Mouse (Mus musculus): ENCODE data around the gene Pdia5. TPM values are rescaled to one million over a fixed set of nuclear protein-coding genes. Genes with fewer than 3 reads are reported as not detected.

Pdia5 gene
- polyA plus RNA-seq, 1 experiment from 2014 or later, result 28.9 TPM

- WGBS, result 92% methylated on average over 4 of the region's 4 CpGs
- no peak overlapping the region for H3K4me3 ChIP-seq
- H3K36me3 ChIP-seq, result 0 out of 2 replicates have a peak, but pooled peaks cover 5% of the 10 kb centered on the region
- H3K27me3 ChIP-seq, result no peaks in the 10 kb centered on the region
- H3K27ac ChIP-seq, result no peak overlapping the region
- H3K9ac ChIP-seq, result no peak overlapping the region
- no peaks in the 10 kb centered on the region for H3K9me3 ChIP-seq
- ATAC-seq (ENCODE audit: insufficient number of reproducible peaks, insufficient read depth, low FRiP score, low TSS enrichment), result no peak
- H3K4me2 ChIP-seq (replicated peaks), result no peak overlapping the region
- H3K4me1 ChIP-seq, result no peaks in the 10 kb centered on the region
These were observed 65.7 kb downstream of the Pdia5 start for GRCm38 (mm10) chr16:35424926-35425325.

- 61% methylated on average over 18 of the region's 18 CpGs for WGBS
- H3K4me2 ChIP-seq (replicated peaks), result no peak overlapping the region
- H3K4me1 ChIP-seq, result no peaks in the 10 kb centered on the region
- H3K27ac ChIP-seq, result no peak overlapping the region; the same call in 1 of the 2 replicates
- no peaks in the 10 kb centered on the region for H3K27me3 ChIP-seq
- no peak overlapping the region for H3K9ac ChIP-seq
- H3K4me3 ChIP-seq, result no peak overlapping the region
- no peaks in the 10 kb centered on the region for H3K9me3 ChIP-seq
- ATAC-seq (ENCODE audit: insufficient number of reproducible peaks, insufficient read depth, low FRiP score, low TSS enrichment), result no peak
- H3K36me3 ChIP-seq, result 0 out of 2 replicates have a peak, but pooled peaks cover 5% of the 10 kb centered on the region
These were observed 67.2 kb downstream of the Pdia5 start for GRCm38 (mm10) chr16:35423250-35424139.

- Histone ChIP-seq H3K4me3 (no peak overlapping the region), H3K4me1 (no peaks in the 10 kb centered on the region), H3K9me3 (no peaks in the 10 kb centered on the region), H3K27me3 (no peaks in the 10 kb centered on the region), H3K27ac (no peak overlapping the region), H3K36me3 (0 out of 2 replicates have a peak, but pooled peaks cover 5% of the 10 kb centered on the region), H3K9ac (no peak overlapping the region), H3K4me2 (replicated peaks) (no peak overlapping the region)
- no peak for ATAC-seq (ENCODE audit: insufficient number of reproducible peaks, insufficient read depth, low FRiP score, low TSS enrichment)
- 89% methylated on average over 8 of the region's 8 CpGs for WGBS
These were observed 68.0 kb downstream of the Pdia5 start for GRCm38 (mm10) chr16:35422705-35423104.

GRCm38 (mm10) chr16:35422141-35422540, 68.5 kb downstream of the Pdia5 start:
- no peak for ATAC-seq (ENCODE audit: insufficient number of reproducible peaks, insufficient read depth, low FRiP score, low TSS enrichment)
- H3K4me2 ChIP-seq (replicated peaks), result no peak overlapping the region
- 0 out of 2 replicates have a peak, but pooled peaks cover 5% of the 10 kb centered on the region for H3K36me3 ChIP-seq
- 79% methylated on average over 4 of the region's 4 CpGs for WGBS
- H3K9me3 ChIP-seq, result no peaks in the 10 kb centered on the region
- no peak overlapping the region for H3K4me3 ChIP-seq
- H3K9ac ChIP-seq, result no peak overlapping the region
- H3K4me1 ChIP-seq, result no peaks in the 10 kb centered on the region
- no peak overlapping the region for H3K27ac ChIP-seq
- no peaks in the 10 kb centered on the region for H3K27me3 ChIP-seq

- Histone ChIP-seq H3K9ac (no peak overlapping the region), H3K4me1 (no peaks in the 10 kb centered on the region), H3K4me3 (no peak overlapping the region), H3K27me3 (no peaks in the 10 kb centered on the region), H3K36me3 (no peaks in the 10 kb centered on the region), H3K9me3 (no peaks in the 10 kb centered on the region), H3K4me2 (replicated peaks) (no peak overlapping the region), H3K27ac (no peak overlapping the region)
- ATAC-seq (ENCODE audit: insufficient number of reproducible peaks, insufficient read depth, low FRiP score, low TSS enrichment), result no peak
- WGBS, result 89% methylated on average over 5 of the region's 5 CpGs
These were observed 76.1 kb downstream of the Pdia5 start for GRCm38 (mm10) chr16:35414616-35415015.

GRCm38 (mm10) chr16:35406706-35407105, 84.0 kb downstream of the Pdia5 start:
- 86% methylated on average over 4 of the region's 4 CpGs for WGBS
- Histone ChIP-seq H3K9ac (no peak overlapping the region), H3K27ac (no peak overlapping the region), H3K36me3 (peaks cover 18% of the 10 kb centered on the region; the same call in 1 of the 2 replicates), H3K9me3 (no peaks in the 10 kb centered on the region), H3K4me1 (no peaks in the 10 kb centered on the region), H3K4me3 (no peak overlapping the region), H3K4me2 (replicated peaks) (no peak overlapping the region), H3K27me3 (no peaks in the 10 kb centered on the region)
- ATAC-seq (ENCODE audit: insufficient number of reproducible peaks, insufficient read depth, low FRiP score, low TSS enrichment), result no peak

GRCm38 (mm10) chr16:35406166-35406565, 84.5 kb downstream of the Pdia5 start:
- H3K4me1 ChIP-seq, result no peaks in the 10 kb centered on the region
- no peaks in the 10 kb centered on the region for H3K9me3 ChIP-seq
- no peak overlapping the region for H3K9ac ChIP-seq
- H3K4me2 ChIP-seq (replicated peaks), result no peak overlapping the region
- H3K36me3 ChIP-seq, result peaks cover 22% of the 10 kb centered on the region
- no peak for ATAC-seq (ENCODE audit: insufficient number of reproducible peaks, insufficient read depth, low FRiP score, low TSS enrichment)
- no peak overlapping the region for H3K27ac ChIP-seq
- no peaks in the 10 kb centered on the region for H3K27me3 ChIP-seq
- no peak overlapping the region for H3K4me3 ChIP-seq
- WGBS, result 87% methylated on average over 4 of the region's 4 CpGs

GRCm38 (mm10) chr16:35405348-35406080, 85.2 kb downstream of the Pdia5 start:
- 92% methylated on average over 14 of the region's 14 CpGs for WGBS
- Histone ChIP-seq H3K4me2 (replicated peaks) (no peak overlapping the region), H3K36me3 (peaks cover 24% of the 10 kb centered on the region), H3K27me3 (no peaks in the 10 kb centered on the region), H3K4me3 (no peak overlapping the region), H3K4me1 (no peaks in the 10 kb centered on the region), H3K27ac (no peak overlapping the region), H3K9ac (no peak overlapping the region), H3K9me3 (no peaks in the 10 kb centered on the region)
- no peak for ATAC-seq (ENCODE audit: insufficient number of reproducible peaks, insufficient read depth, low FRiP score, low TSS enrichment)

GRCm38 (mm10) chr16:35404864-35405263, 85.8 kb downstream of the Pdia5 start:
- 69% methylated on average over 5 of the region's 5 CpGs for whole genome bisulfite sequencing
- Histone ChIP-seq H3K27me3 (no peaks in the 10 kb centered on the region), H3K9me3 (no peaks in the 10 kb centered on the region), H3K4me2 (replicated peaks) (no peak overlapping the region), H3K4me1 (no peaks in the 10 kb centered on the region), H3K27ac (no peak overlapping the region), H3K36me3 (peaks cover 24% of the 10 kb centered on the region), H3K4me3 (no peak overlapping the region), H3K9ac (no peak overlapping the region)
- ATAC-seq (ENCODE audit: insufficient number of reproducible peaks, insufficient read depth, low FRiP score, low TSS enrichment), result no peak

GRCm38 (mm10) chr16:35403891-35404290, 86.8 kb downstream of the Pdia5 start:
- WGBS, result 85% methylated on average over 8 of the region's 8 CpGs
- Histone ChIP-seq H3K9ac (no peak overlapping the region), H3K36me3 (peaks cover 24% of the 10 kb centered on the region), H3K9me3 (no peaks in the 10 kb centered on the region), H3K27me3 (no peaks in the 10 kb centered on the region), H3K27ac (no peak overlapping the region), H3K4me2 (replicated peaks) (no peak overlapping the region), H3K4me3 (no peak overlapping the region), H3K4me1 (no peaks in the 10 kb centered on the region)
- ATAC-seq (ENCODE audit: insufficient number of reproducible peaks, insufficient read depth, low FRiP score, low TSS enrichment), result no peak

- H3K27ac ChIP-seq, result no peak overlapping the region
- H3K4me1 ChIP-seq, result no peaks in the 10 kb centered on the region
- H3K27me3 ChIP-seq, result no peaks in the 10 kb centered on the region
- no peak overlapping the region for H3K4me3 ChIP-seq
- no peak overlapping the region for H3K4me2 ChIP-seq (replicated peaks)
- no peaks in the 10 kb centered on the region for H3K9me3 ChIP-seq
- H3K9ac ChIP-seq, result no peak overlapping the region
- no peak for ATAC-seq (ENCODE audit: insufficient number of reproducible peaks, insufficient read depth, low FRiP score, low TSS enrichment)
- H3K36me3 ChIP-seq, result peaks cover 24% of the 10 kb centered on the region
- WGBS, result 92% methylated on average over 9 of the region's 9 CpGs
These were observed 87.3 kb downstream of the Pdia5 start for GRCm38 (mm10) chr16:35403356-35403755.

- ATAC-seq (ENCODE audit: insufficient number of reproducible peaks, insufficient read depth, low FRiP score, low TSS enrichment), result no peak
- 0 out of 2 replicates have a peak, but pooled peaks cover 4% of the 10 kb centered on the region for H3K9me3 ChIP-seq
- H3K4me2 ChIP-seq (replicated peaks), result no peak overlapping the region
- no peak overlapping the region for H3K4me3 ChIP-seq
- no peaks in the 10 kb centered on the region for H3K36me3 ChIP-seq
- H3K27ac ChIP-seq, result no peak overlapping the region
- H3K9ac ChIP-seq, result no peak overlapping the region
- H3K27me3 ChIP-seq, result no peaks in the 10 kb centered on the region
- WGBS, result 79% methylated on average over 8 of the region's 8 CpGs
- no peaks in the 10 kb centered on the region for H3K4me1 ChIP-seq
These were observed 97.9 kb downstream of the Pdia5 start for GRCm38 (mm10) chr16:35392813-35393212.

All from embryonic facial prominence, embryonic 12.5 days (tissue).